Mouse (Mus musculus): ENCODE measurements at regions not wholly inside any gene's neighbourhood (a gene's known extent, or its start where the extent isn't known, plus 50 kb on each side); places are given as distances from the start of the nearest gene placed in this dataset.

DNA sequence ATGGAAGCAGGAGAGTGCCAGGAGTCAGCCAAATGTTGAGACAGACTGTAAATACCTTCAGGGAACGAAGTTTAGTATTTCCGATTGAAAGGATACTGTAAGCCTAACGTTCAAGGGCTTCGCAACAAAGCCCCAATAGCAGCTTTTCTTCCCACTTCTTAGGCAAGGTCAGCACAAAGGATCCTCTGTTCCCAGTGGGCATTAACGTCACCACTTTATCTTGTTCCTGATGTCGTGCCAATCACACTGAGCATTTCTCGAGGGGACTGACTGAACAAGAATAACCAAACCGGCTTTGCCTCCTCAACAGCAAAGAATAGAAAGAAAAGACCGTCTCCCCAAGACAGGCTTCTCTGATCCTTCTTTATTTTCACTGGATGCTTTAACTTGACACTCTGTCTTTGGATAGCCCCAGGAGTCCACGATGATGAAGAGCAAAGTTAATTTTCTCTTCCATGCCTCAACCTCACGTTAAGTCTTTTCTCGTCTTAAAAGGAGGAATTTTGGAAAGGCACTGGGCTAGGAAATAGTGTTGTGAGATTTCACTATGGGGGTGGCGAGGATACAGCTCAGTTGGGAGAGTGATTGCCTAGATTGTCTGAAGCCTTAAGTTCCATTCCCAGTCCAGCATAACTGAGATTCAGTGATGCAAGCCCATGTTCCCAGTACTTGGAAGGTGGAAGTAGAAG, 57.5 kb upstream of the Cxcr4 start:
- Histone ChIP-seq H3K9me3 (no peaks in the 10 kb centered on the region), H3K27ac (0 out of 2 replicates have a peak overlapping the region, but pooled peaks have one; percentile 1), H3K36me3 (no peaks in the 10 kb centered on the region), H3K4me3 (no peak overlapping the region), H3K9ac (no peak overlapping the region), H3K27me3 (no peaks in the 10 kb centered on the region), H3K4me1 (replicated peaks) (peaks cover 12% of the 10 kb centered on the region; the same call in 1 of the 2 replicates), H3K4me2 (no peak overlapping the region)
- ATAC-seq (ENCODE audit: low FRiP score) = peak; percentile 69; the same call in 1 of the 2 replicates
- WGBS = 16% methylated on average over 13 of the region's 13 CpGs

GRCm38 (mm10) chr1:128643316-128643776, 51.3 kb upstream of the Cxcr4 start:
- Histone ChIP-seq H3K9ac (no peak overlapping the region), H3K4me1 (replicated peaks) (peaks cover 25% of the 10 kb centered on the region), H3K4me3 (no peak overlapping the region), H3K4me2 (no peak overlapping the region), H3K27ac (no peak overlapping the region), H3K27me3 (no peaks in the 10 kb centered on the region), H3K9me3 (no peaks in the 10 kb centered on the region), H3K36me3 (no peaks in the 10 kb centered on the region)
- WGBS = 6% methylated on average over 4 of the region's 4 CpGs
- ATAC-seq (ENCODE audit: low FRiP score) = no peak

- no peak overlapping the region for H3K9ac ChIP-seq
- H3K36me3 ChIP-seq = no peaks in the 10 kb centered on the region
- ATAC-seq (ENCODE audit: low FRiP score) = no peak
- H3K4me1 ChIP-seq (replicated peaks) = peaks cover 25% of the 10 kb centered on the region
- H3K4me2 ChIP-seq = no peak overlapping the region
- H3K27ac ChIP-seq = no peak overlapping the region
- H3K9me3 ChIP-seq = no peaks in the 10 kb centered on the region
- H3K4me3 ChIP-seq = no peak overlapping the region
- H3K27me3 ChIP-seq = no peaks in the 10 kb centered on the region
- 90% methylated on average over 2 of the region's 2 CpGs for WGBS
Measured at GRCm38 (mm10) chr1:128642212-128642611, 50.1 kb upstream of the Cxcr4 start.
